Mouse (Mus musculus): ENCODE measurements at regions not wholly inside any gene's neighbourhood (a gene's known extent, or its start where the extent isn't known, plus 50 kb on each side); places are given as distances from the start of the nearest gene placed in this dataset.

DNA sequence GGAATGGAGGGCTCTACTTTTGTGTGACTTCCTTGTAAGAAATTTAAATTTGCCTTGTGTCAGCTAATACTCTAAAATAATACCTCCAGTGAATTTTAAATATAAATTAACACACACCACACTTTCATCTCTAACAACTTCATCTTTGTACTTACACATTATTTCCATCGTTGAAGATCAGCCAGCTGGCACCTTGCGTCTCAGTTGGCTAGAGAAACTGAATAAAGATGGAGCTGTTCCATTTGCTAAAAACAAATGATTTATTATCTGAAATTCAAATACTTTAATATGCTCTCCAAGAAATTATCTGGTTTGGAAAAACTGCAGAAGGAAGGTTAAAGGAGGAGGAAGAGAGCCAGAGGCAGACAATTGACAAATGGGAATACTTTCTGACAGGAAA is 122.0 kb upstream of the Gm11096 start:
- no peak for ATAC-seq (ENCODE audit: low FRiP score)
- H3K4me3 ChIP-seq (replicated peaks; ENCODE audit: low read length): no peak overlapping the region
- H3K9ac ChIP-seq: no peak overlapping the region
- H3K36me3 ChIP-seq (replicated peaks; ENCODE audit: control insufficient read depth, insufficient read depth): no peaks in the 10 kb centered on the region
- no peak overlapping the region for H3K4me2 ChIP-seq (replicated peaks)
- H3K4me1 ChIP-seq (replicated peaks; ENCODE audit: control insufficient read depth, insufficient read depth, low read length): 0 out of 2 replicates have a peak, but pooled peaks cover 4% of the 10 kb centered on the region
- WGBS: 74% methylated on average over 2 of the region's 2 CpGs
- no peak for DNase-seq (ENCODE audit: low spot score)
- H3K27me3 ChIP-seq (ENCODE audit: control insufficient read depth, insufficient read depth, low read length): no peaks in the 10 kb centered on the region
- H3K27ac ChIP-seq: no peak overlapping the region
- H3K9me3 ChIP-seq (ENCODE audit: control insufficient read depth, low read length): no peaks in the 10 kb centered on the region

DNA sequence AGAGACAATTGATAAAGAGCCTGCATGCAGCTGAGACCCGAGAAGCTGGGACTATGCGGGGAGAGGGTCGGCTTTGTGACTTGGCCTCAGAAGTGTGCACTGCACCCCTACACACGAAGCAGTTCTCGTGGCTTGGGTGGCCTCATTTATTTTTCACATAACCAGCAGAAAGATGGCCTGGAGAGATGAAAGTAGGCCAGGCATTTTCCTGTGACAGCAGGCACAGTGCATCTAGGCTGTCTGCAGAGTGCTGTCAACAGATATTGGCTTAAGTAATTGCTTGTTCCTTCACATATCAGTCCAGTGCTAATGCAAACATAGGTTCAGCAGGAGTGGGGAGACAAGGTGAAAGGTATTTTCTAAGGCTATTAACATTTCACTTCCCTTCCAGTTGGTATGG is 124.9 kb upstream of the Gm11096 start:
- ATAC-seq (ENCODE audit: low FRiP score) (no peak), DNase-seq (ENCODE audit: low spot score) (no peak)
- H3K27ac ChIP-seq: no peak overlapping the region
- no peak overlapping the region for H3K4me2 ChIP-seq (replicated peaks)
- H3K9me3 ChIP-seq (ENCODE audit: control insufficient read depth, low read length): no peaks in the 10 kb centered on the region
- H3K4me3 ChIP-seq (replicated peaks; ENCODE audit: low read length): no peak overlapping the region
- no peak overlapping the region for H3K9ac ChIP-seq
- 48% methylated on average over 5 of the region's 5 CpGs for WGBS
- no peaks in the 10 kb centered on the region for H3K27me3 ChIP-seq (ENCODE audit: control insufficient read depth, insufficient read depth, low read length)
- no peaks in the 10 kb centered on the region for H3K36me3 ChIP-seq (replicated peaks; ENCODE audit: control insufficient read depth, insufficient read depth)
- H3K4me1 ChIP-seq (replicated peaks; ENCODE audit: control insufficient read depth, insufficient read depth, low read length): 0 out of 2 replicates have a peak, but pooled peaks cover 4% of the 10 kb centered on the region

DNA sequence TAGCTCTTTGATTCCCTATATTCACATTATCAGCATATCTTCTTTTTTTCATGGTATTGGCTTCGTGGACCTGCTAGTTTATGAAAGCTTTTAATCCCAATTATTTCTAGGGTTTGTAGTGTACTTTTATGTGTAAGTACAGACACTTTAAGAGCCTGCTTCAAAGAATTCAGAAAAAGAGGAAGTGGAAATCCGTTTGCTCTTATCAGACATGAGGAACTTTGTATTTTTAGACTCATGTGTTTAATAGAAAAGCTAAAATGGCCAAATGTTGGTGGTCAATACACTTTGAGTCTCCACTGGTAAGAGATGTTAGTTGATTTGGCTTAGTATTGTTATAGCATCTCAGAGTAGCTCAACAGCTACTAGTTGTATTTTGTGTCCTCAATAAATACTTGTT is 135.7 kb upstream of the Gm11096 start:
- WGBS: 76% methylated on average over 2 of the region's 2 CpGs
- Histone ChIP-seq H3K36me3 (replicated peaks; ENCODE audit: control insufficient read depth, insufficient read depth) (no peaks in the 10 kb centered on the region), H3K27ac (no peak overlapping the region), H3K4me3 (replicated peaks; ENCODE audit: low read length) (no peak overlapping the region), H3K9me3 (ENCODE audit: control insufficient read depth, low read length) (no peaks in the 10 kb centered on the region), H3K9ac (no peak overlapping the region), H3K4me2 (replicated peaks) (no peak overlapping the region), H3K27me3 (ENCODE audit: control insufficient read depth, insufficient read depth, low read length) (no peaks in the 10 kb centered on the region), H3K4me1 (replicated peaks; ENCODE audit: control insufficient read depth, insufficient read depth, low read length) (no peaks in the 10 kb centered on the region)
- no peak for DNase-seq (ENCODE audit: low spot score)
- no peak for ATAC-seq (ENCODE audit: low FRiP score)

DNA sequence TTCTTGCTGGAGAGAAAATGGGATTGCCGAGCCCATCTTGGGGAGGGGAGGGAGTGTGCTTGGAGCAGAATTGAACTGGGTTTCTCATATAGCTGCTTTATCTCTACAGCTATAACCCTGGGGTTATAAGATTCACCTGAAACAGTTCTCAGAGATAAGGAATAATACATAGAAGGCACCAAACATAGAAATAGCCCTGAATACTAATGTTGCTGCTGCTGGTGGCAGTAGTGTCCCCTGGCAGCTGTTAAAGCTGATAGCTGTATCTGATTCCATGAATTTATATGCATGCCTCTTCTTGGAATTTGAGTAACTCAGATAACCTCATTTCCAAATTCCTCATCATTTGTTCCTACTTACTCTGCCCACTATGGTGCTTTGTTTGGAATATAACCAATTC is 137.0 kb upstream of the Gm11096 start:
- 63% methylated on average over 1 of the region's 1 CpGs for WGBS
- H3K27me3 ChIP-seq (ENCODE audit: control insufficient read depth, insufficient read depth, low read length): no peaks in the 10 kb centered on the region
- no peaks in the 10 kb centered on the region for H3K4me1 ChIP-seq (replicated peaks; ENCODE audit: control insufficient read depth, insufficient read depth, low read length)
- ATAC-seq (ENCODE audit: low FRiP score): no peak
- H3K4me2 ChIP-seq (replicated peaks): no peak overlapping the region
- H3K27ac ChIP-seq: no peak overlapping the region
- no peaks in the 10 kb centered on the region for H3K36me3 ChIP-seq (replicated peaks; ENCODE audit: control insufficient read depth, insufficient read depth)
- no peak overlapping the region for H3K4me3 ChIP-seq (replicated peaks; ENCODE audit: low read length)
- no peaks in the 10 kb centered on the region for H3K9me3 ChIP-seq (ENCODE audit: control insufficient read depth, low read length)
- no peak for DNase-seq (ENCODE audit: low spot score)
- H3K9ac ChIP-seq: no peak overlapping the region

DNA sequence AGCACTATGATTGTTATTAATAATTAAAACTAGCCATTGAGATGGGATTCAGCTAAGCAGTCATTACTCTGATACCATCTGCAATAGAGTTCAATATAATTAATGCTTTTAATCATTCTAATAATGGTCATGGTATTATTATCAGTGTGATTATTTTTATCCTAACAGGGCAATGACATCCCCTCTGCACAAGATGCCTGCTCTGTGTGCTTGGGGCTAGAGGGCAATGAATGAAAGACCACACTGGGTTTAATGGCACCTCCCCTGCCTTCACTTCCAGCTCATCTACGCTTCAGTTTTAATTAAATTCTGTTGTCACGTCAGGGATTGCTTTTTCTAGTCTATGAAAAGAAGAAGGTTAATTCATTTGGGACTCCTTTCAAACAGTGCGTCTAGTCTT is 139.1 kb upstream of the Gm11096 start:
- Histone ChIP-seq H3K27me3 (ENCODE audit: control insufficient read depth, insufficient read depth, low read length) (no peaks in the 10 kb centered on the region), H3K27ac (no peak overlapping the region), H3K4me2 (replicated peaks) (no peak overlapping the region), H3K36me3 (replicated peaks; ENCODE audit: control insufficient read depth, insufficient read depth) (no peaks in the 10 kb centered on the region), H3K9ac (no peak overlapping the region), H3K4me1 (replicated peaks; ENCODE audit: control insufficient read depth, insufficient read depth, low read length) (no peaks in the 10 kb centered on the region), H3K4me3 (replicated peaks; ENCODE audit: low read length) (no peak overlapping the region), H3K9me3 (ENCODE audit: control insufficient read depth, low read length) (no peaks in the 10 kb centered on the region)
- 26% methylated on average over 3 of the region's 3 CpGs for WGBS
- ATAC-seq (ENCODE audit: low FRiP score) (peak; percentile 40; the same call in 1 of the 2 replicates), DNase-seq (ENCODE audit: low spot score) (no peak)

DNA sequence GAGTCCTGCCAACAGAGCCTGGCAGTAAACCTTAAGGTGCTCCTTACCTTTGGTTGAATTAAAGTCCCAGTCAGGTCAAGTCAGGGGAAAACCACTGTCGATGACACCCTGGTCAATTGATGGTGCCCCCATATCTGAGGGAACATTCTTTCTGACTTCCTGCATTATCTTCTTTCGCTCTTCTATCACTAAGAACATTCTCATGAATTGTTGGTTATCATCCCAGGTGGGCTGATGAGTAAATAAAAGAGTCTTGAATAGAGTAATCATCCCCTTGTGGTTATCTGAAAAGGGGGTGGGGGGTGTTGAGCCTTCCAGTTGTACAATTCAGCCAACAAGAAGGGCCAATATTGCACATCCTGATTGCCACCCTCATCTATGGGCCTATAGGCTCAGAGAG is 149.7 kb upstream of the Gm11096 start:
- Histone ChIP-seq H3K9me3 (ENCODE audit: control insufficient read depth, low read length) (no peaks in the 10 kb centered on the region), H3K27ac (no peak overlapping the region), H3K4me3 (replicated peaks; ENCODE audit: low read length) (no peak overlapping the region), H3K4me2 (replicated peaks) (no peak overlapping the region), H3K36me3 (replicated peaks; ENCODE audit: control insufficient read depth, insufficient read depth) (no peaks in the 10 kb centered on the region), H3K9ac (no peak overlapping the region), H3K4me1 (replicated peaks; ENCODE audit: control insufficient read depth, insufficient read depth, low read length) (no peaks in the 10 kb centered on the region), H3K27me3 (ENCODE audit: control insufficient read depth, insufficient read depth, low read length) (no peaks in the 10 kb centered on the region)
- DNase-seq (ENCODE audit: low spot score): no peak
- 91% methylated on average over 2 of the region's 2 CpGs for WGBS
- no peak for ATAC-seq (ENCODE audit: low FRiP score)

DNA sequence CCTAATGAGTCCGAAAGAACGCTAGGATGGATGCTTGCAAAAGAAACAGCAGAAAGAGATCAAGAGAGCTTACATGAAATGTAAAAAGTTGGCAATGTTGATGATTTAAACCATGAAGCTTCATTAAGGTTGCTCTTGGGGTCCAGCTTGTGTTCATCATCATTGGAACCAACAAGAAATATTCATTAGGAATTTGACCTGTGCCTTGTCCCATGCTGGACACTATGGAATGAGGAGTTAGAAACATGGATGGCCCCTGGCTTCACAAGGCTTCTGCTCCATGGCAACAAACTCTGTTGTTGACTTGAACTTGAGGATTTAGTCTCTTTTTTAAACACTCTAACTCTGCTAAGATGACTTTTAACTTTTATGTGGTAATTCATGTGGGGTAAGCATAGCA is 159.0 kb upstream of the Gm11096 start:
- Histone ChIP-seq H3K36me3 (replicated peaks; ENCODE audit: control insufficient read depth, insufficient read depth) (no peaks in the 10 kb centered on the region), H3K4me1 (replicated peaks; ENCODE audit: control insufficient read depth, insufficient read depth, low read length) (no peaks in the 10 kb centered on the region)

DNA sequence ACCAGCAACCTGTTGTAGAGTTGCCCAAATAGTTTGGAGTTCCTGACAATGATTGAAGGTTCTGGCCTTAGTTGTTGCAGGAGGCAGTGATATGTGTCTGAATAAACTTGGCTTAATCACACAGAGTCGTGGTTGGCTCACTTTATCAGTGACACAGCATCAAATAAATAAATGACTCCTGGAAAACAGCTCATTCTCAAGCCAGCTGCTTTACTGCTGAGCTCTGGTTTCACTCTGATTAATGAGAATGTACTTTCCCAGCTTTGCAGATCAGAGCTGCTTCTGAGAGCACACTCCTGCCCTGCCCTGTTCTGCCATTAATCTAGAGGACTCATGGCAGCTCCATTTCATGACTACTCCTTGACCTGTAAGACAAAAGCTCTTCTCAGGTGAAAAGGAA is 171.3 kb upstream of the Gm11096 start:
- no peak for DNase-seq (ENCODE audit: low spot score)
- Histone ChIP-seq H3K4me3 (replicated peaks; ENCODE audit: low read length) (no peak overlapping the region), H3K9ac (no peak overlapping the region), H3K9me3 (ENCODE audit: control insufficient read depth, low read length) (no peaks in the 10 kb centered on the region), H3K4me1 (replicated peaks; ENCODE audit: control insufficient read depth, insufficient read depth, low read length) (no peaks in the 10 kb centered on the region), H3K27me3 (ENCODE audit: control insufficient read depth, insufficient read depth, low read length) (no peaks in the 10 kb centered on the region), H3K4me2 (replicated peaks) (no peak overlapping the region), H3K36me3 (replicated peaks; ENCODE audit: control insufficient read depth, insufficient read depth) (no peaks in the 10 kb centered on the region), H3K27ac (no peak overlapping the region)
- ATAC-seq (ENCODE audit: low FRiP score): no peak
- WGBS: 35% methylated on average over 1 of the region's 1 CpGs

More for the DNA sequence above, 159.0 kb upstream of the Gm11096 start:
- no peak overlapping the region for H3K27ac ChIP-seq
- no peak overlapping the region for H3K9ac ChIP-seq
- DNase-seq (ENCODE audit: low spot score) (no peak), ATAC-seq (ENCODE audit: low FRiP score) (no peak)
- H3K4me2 ChIP-seq (replicated peaks): no peak overlapping the region
- no peak overlapping the region for H3K4me3 ChIP-seq (replicated peaks; ENCODE audit: low read length)
- no peaks in the 10 kb centered on the region for H3K27me3 ChIP-seq (ENCODE audit: control insufficient read depth, insufficient read depth, low read length)
- no peaks in the 10 kb centered on the region for H3K9me3 ChIP-seq (ENCODE audit: control insufficient read depth, low read length)
- 77% methylated on average over 2 of the region's 2 CpGs for WGBS

DNA sequence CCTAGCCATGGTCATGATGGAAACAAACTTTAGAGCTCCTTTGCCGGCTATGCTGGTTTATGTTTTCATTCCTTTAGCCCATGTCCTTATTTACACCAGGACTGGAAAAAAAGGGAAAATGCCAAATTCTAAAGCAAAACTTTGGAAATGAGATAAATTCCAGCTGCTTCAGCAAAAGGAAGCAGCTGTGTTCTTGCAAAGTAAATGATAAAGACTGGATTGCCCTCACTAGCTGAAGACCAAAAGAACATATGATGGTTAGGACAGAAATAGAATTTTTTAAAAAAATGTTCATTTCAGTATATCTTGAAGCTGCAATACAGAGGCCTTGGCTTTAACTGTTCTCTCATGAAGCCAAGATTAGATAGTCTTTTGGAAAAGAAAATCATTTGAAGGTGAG is 179.6 kb upstream of the Gm11096 start:
- Histone ChIP-seq H3K27me3 (ENCODE audit: control insufficient read depth, insufficient read depth, low read length) (no peaks in the 10 kb centered on the region), H3K4me3 (replicated peaks; ENCODE audit: low read length) (no peak overlapping the region), H3K9me3 (ENCODE audit: control insufficient read depth, low read length) (no peaks in the 10 kb centered on the region), H3K4me1 (replicated peaks; ENCODE audit: control insufficient read depth, insufficient read depth, low read length) (no peaks in the 10 kb centered on the region), H3K9ac (no peak overlapping the region), H3K27ac (no peak overlapping the region), H3K4me2 (replicated peaks) (no peak overlapping the region), H3K36me3 (replicated peaks; ENCODE audit: control insufficient read depth, insufficient read depth) (no peaks in the 10 kb centered on the region)
- WGBS: 96% methylated on average over 1 of the region's 1 CpGs
- ATAC-seq (ENCODE audit: low FRiP score) (no peak), DNase-seq (ENCODE audit: low spot score) (no peak)

DNA sequence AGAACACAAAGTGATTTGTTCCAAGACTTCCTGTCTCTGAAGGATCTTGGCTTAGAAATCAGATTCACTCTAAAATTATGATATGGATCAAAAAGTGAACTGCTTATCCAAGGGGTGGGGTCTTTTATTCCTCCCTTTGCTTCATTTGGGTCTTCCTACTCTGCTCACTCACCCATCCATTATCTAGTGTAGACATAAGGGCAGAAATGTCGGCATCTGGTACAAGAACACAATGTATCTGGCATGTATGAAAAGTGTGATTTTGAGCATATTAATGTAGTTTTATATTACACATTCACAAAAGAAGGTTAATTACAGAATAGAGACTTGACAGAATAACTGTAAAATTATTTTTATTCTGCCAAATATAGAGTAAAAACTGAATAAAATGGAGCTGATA is 181.5 kb upstream of the Gm11096 start:
- no peaks in the 10 kb centered on the region for H3K9me3 ChIP-seq (ENCODE audit: control insufficient read depth, low read length)
- H3K4me2 ChIP-seq (replicated peaks): no peak overlapping the region
- no peaks in the 10 kb centered on the region for H3K27me3 ChIP-seq (ENCODE audit: control insufficient read depth, insufficient read depth, low read length)
- no peak overlapping the region for H3K9ac ChIP-seq
- H3K4me1 ChIP-seq (replicated peaks; ENCODE audit: control insufficient read depth, insufficient read depth, low read length): no peaks in the 10 kb centered on the region
- 87% methylated on average over 1 of the region's 1 CpGs for WGBS
- DNase-seq (ENCODE audit: low spot score) (no peak), ATAC-seq (ENCODE audit: low FRiP score) (no peak)
- no peak overlapping the region for H3K27ac ChIP-seq
- H3K4me3 ChIP-seq (replicated peaks; ENCODE audit: low read length): no peak overlapping the region
- H3K36me3 ChIP-seq (replicated peaks; ENCODE audit: control insufficient read depth, insufficient read depth): no peaks in the 10 kb centered on the region
